Mouse (Mus musculus): ENCODE measurements around the gene Kcnd3. TPM values are rescaled to one million over a fixed set of nuclear protein-coding genes. Genes with fewer than 3 reads are reported as not detected.

Kcnd3 gene
- polyA plus RNA-seq, 1 experiment from 2014 or later = 2.4 TPM

DNA sequence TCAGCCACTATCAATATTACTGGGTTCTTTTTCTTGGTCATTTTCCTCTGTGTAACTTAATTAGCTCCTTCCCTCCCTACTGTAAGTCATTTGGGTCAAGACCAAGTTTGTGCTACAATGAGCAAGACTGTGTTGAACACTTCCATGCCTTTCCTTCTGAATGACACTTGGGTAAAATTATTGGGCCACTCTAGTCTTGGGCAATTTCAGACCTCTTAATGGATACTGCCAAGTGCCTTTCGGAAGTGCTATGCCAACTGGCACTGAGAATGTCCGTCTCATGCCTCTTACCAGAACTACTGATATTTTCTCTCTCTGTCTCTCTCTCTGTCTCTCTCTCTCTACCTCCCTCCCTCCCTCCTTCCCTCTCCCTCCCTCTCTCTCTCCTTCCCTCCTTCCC lies 173.8 kb downstream of the Kcnd3 start:
- no peak overlapping the region for H3K4me3 ChIP-seq (ENCODE audit: low read depth, low read length)
- no peak overlapping the region for H3K4me2 ChIP-seq
- H3K9me3 ChIP-seq (ENCODE audit: control insufficient read depth, low read length) = no peaks in the 10 kb centered on the region
- ATAC-seq (ENCODE audit: low FRiP score) (no peak), DNase-seq (ENCODE audit: low spot score, missing footprints) (no peak)
- H3K27ac ChIP-seq (ENCODE audit: low read depth, low read length) = no peak overlapping the region
- no peaks in the 10 kb centered on the region for H3K4me1 ChIP-seq (ENCODE audit: control insufficient read depth, insufficient read depth, low read length)
- no peaks in the 10 kb centered on the region for H3K36me3 ChIP-seq (ENCODE audit: control insufficient read depth, insufficient read depth, low read length)
- WGBS = 90% methylated on average over 2 of the region's 2 CpGs
- no peaks in the 10 kb centered on the region for H3K27me3 ChIP-seq (ENCODE audit: control insufficient read depth, insufficient read depth, low read length)
- no peak overlapping the region for H3K9ac ChIP-seq (ENCODE audit: low read length)

DNA sequence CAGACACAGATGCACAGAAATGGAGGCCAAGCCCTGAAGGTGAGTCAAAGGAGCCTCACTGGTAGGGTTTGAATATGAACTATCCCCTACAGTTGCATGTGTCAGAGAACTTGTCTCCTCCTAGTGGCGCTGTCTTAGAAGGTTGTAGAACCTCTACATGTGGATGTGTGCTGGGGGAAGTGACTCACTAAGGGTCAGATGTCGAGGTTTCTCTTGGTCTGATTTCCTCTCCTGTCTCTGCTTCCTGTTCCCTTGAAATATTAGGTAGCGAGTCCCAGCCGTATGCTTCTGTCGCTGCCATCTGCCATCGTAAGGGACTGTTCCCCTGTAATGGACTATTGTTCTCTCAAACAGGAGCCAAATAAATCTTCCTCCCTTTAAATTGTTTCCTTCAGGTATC lies 175.1 kb downstream of the Kcnd3 start:
- Histone ChIP-seq H3K4me3 (ENCODE audit: low read depth, low read length) (no peak overlapping the region), H3K4me2 (no peak overlapping the region), H3K9me3 (ENCODE audit: control insufficient read depth, low read length) (no peaks in the 10 kb centered on the region), H3K27me3 (ENCODE audit: control insufficient read depth, insufficient read depth, low read length) (no peaks in the 10 kb centered on the region), H3K36me3 (ENCODE audit: control insufficient read depth, insufficient read depth, low read length) (no peaks in the 10 kb centered on the region), H3K4me1 (ENCODE audit: control insufficient read depth, insufficient read depth, low read length) (no peaks in the 10 kb centered on the region), H3K9ac (ENCODE audit: low read length) (no peak overlapping the region), H3K27ac (ENCODE audit: low read depth, low read length) (no peak overlapping the region)
- no peak for ATAC-seq (ENCODE audit: low FRiP score)
- 79% methylated on average over 6 of the region's 6 CpGs for WGBS
- no peak for DNase-seq (ENCODE audit: low spot score, missing footprints)

DNA sequence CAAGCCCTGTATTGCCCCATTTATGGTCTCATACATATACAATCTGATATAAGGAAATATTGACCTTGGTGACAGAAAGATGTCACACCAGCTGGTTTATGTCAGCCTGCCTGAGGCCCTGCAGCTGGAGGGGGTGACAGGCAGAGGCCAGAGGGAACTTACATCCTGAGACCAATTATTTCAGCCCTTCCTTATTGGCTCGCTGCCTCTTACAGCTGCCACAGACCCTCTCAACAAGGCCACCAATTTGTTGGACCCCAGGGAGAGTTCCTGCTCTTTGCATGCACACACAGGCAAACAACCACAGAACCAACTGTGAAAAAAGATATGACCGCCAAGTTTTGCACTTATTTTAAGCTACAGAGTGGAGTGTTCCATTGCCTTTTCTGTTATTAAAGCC lies 180.2 kb downstream of the Kcnd3 start:
- no peaks in the 10 kb centered on the region for H3K36me3 ChIP-seq (ENCODE audit: control insufficient read depth, insufficient read depth, low read length)
- 84% methylated on average over 2 of the region's 2 CpGs for WGBS
- H3K9ac ChIP-seq (ENCODE audit: low read length) = no peak overlapping the region
- no peak overlapping the region; the same call in 1 of the 2 replicates for H3K27ac ChIP-seq (ENCODE audit: low read depth, low read length)
- no peak overlapping the region for H3K4me2 ChIP-seq
- H3K27me3 ChIP-seq (ENCODE audit: control insufficient read depth, insufficient read depth, low read length) = no peaks in the 10 kb centered on the region
- no peak for DNase-seq (ENCODE audit: low spot score, missing footprints)
- H3K9me3 ChIP-seq (ENCODE audit: control insufficient read depth, low read length) = no peaks in the 10 kb centered on the region
- ATAC-seq (ENCODE audit: low FRiP score) = no peak
- no peak overlapping the region for H3K4me3 ChIP-seq (ENCODE audit: low read depth, low read length)
- H3K4me1 ChIP-seq (ENCODE audit: control insufficient read depth, insufficient read depth, low read length) = no peaks in the 10 kb centered on the region

DNA sequence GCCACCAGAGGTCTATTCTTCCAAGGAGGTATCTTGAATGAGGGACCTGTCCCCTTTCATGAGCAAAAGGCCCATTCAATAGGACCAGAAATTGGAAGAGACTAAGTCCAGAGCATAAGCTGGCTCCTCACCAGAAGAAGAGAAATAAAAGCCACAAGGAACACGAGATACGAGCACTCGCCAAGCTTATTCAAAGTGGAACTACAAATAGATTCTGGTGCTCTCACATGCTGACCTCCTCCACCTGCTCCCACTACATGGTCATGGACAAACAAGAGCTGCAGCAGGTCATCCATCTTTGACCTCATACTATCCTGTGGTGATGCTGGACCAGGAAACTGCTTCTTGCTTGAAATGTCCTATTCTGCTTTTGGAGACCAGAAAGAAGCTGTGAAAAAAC lies 180.9 kb downstream of the Kcnd3 start:
- ATAC-seq (ENCODE audit: low FRiP score) = no peak
- Histone ChIP-seq H3K4me2 (no peak overlapping the region), H3K4me3 (ENCODE audit: low read depth, low read length) (no peak overlapping the region), H3K36me3 (ENCODE audit: control insufficient read depth, insufficient read depth, low read length) (no peaks in the 10 kb centered on the region), H3K27ac (ENCODE audit: low read depth, low read length) (peak overlapping the region; percentile 23; the same call in 1 of the 2 replicates), H3K9me3 (ENCODE audit: control insufficient read depth, low read length) (no peaks in the 10 kb centered on the region), H3K4me1 (ENCODE audit: control insufficient read depth, insufficient read depth, low read length) (no peaks in the 10 kb centered on the region), H3K9ac (ENCODE audit: low read length) (no peak overlapping the region), H3K27me3 (ENCODE audit: control insufficient read depth, insufficient read depth, low read length) (no peaks in the 10 kb centered on the region)
- 87% methylated on average over 3 of the region's 3 CpGs for WGBS
- DNase-seq (ENCODE audit: low spot score, missing footprints) = no peak

DNA sequence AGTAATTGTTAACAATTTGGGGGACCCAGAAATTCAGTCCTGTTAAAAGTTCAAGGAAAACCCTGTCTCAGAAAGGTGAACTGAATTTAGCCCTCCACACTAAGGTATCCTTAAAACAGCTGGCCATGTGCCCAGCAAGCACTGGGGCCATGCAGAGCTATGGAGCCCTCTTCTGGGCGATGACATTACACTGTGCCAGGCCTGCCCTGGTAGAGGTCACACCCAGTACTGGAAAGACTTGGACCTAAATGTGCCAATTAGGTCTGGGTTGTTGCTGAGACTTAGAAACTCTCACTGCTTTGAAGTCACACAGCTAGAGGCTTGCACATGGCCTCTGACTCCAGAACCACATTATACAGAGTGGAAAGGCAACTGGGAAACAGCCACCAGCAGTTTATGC lies 190.1 kb downstream of the Kcnd3 start:
- H3K27me3 ChIP-seq (ENCODE audit: control insufficient read depth, insufficient read depth, low read length) = no peaks in the 10 kb centered on the region
- H3K27ac ChIP-seq (ENCODE audit: low read depth, low read length) = no peak overlapping the region
- no peaks in the 10 kb centered on the region for H3K36me3 ChIP-seq (ENCODE audit: control insufficient read depth, insufficient read depth, low read length)
- 58% methylated on average over 1 of the region's 1 CpGs for whole genome bisulfite sequencing
- no peaks in the 10 kb centered on the region for H3K4me1 ChIP-seq (ENCODE audit: control insufficient read depth, insufficient read depth, low read length)
- DNase-seq (ENCODE audit: low spot score, missing footprints) (no peak), ATAC-seq (ENCODE audit: low FRiP score) (no peak)
- H3K9ac ChIP-seq (ENCODE audit: low read length) = no peak overlapping the region
- no peak overlapping the region for H3K4me2 ChIP-seq
- H3K9me3 ChIP-seq (ENCODE audit: control insufficient read depth, low read length) = no peaks in the 10 kb centered on the region
- no peak overlapping the region for H3K4me3 ChIP-seq (ENCODE audit: low read depth, low read length)

DNA sequence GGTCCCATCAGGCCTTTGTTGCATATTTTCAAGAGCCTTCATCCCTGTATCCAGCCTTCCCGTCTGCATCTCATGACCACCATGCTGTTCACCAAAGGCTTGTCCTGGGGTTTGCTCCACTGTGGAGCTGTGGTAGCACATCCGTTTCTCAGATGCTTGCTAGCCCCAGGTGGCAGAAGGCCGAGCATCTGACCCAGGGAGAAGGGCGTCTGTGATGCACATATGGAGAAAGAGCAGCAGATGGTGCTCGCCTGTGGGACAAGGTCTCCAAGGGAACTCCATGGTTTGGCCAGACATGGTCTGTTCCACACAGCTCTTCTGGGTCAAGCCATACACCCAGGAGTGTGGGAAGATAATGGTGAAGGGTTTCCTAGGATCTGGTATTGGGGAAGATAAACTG lies 191.4 kb downstream of the Kcnd3 start:
- ATAC-seq (ENCODE audit: low FRiP score) = no peak
- H3K4me3 ChIP-seq (ENCODE audit: low read depth, low read length) = no peak overlapping the region
- H3K27ac ChIP-seq (ENCODE audit: low read depth, low read length) = no peak overlapping the region
- no peak overlapping the region for H3K9ac ChIP-seq (ENCODE audit: low read length)
- WGBS = 81% methylated on average over 5 of the region's 5 CpGs
- DNase-seq (ENCODE audit: low spot score, missing footprints) = no peak
- H3K27me3 ChIP-seq (ENCODE audit: control insufficient read depth, insufficient read depth, low read length) = no peaks in the 10 kb centered on the region
- H3K4me1 ChIP-seq (ENCODE audit: control insufficient read depth, insufficient read depth, low read length) = no peaks in the 10 kb centered on the region
- no peaks in the 10 kb centered on the region for H3K36me3 ChIP-seq (ENCODE audit: control insufficient read depth, insufficient read depth, low read length)
- H3K9me3 ChIP-seq (ENCODE audit: control insufficient read depth, low read length) = no peaks in the 10 kb centered on the region
- no peak overlapping the region for H3K4me2 ChIP-seq

DNA sequence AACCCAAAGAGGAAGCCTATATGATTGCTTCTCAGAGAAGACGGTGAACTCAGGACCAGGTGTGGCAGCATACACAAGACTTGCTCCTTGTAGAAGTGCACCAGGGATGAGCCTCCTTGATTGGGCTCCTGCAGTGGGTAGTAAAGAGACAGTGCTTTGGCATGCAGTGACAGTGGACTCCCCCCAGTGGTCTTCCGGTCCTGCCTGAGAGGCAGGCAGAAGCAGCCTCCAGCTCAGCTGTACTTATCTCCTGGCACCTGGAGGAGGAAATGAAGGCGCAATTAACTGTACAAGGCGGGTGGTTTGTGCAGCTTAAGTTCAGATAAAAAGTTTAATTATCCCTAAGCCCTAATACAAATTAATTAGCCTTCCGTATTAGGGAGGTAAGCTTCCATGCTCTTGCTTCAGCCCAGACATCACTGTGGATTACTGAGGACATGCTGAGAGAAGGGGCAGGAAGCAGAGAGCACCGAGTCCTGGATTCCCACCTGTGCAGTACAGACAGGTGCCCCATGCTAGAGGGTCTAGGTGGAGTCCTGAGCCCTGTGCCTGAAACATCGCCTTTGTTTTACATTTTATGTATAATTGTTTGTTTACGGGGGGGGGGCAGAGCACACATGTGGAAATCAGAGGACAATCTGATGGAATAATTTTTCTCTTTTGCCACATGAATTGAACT lies 196.9 kb downstream of the Kcnd3 start:
- Histone ChIP-seq H3K4me2 (no peak overlapping the region), H3K9ac (ENCODE audit: low read length) (no peak overlapping the region), H3K27me3 (ENCODE audit: control insufficient read depth, insufficient read depth, low read length) (no peaks in the 10 kb centered on the region), H3K27ac (ENCODE audit: low read depth, low read length) (no peak overlapping the region), H3K4me3 (ENCODE audit: low read depth, low read length) (no peak overlapping the region), H3K4me1 (ENCODE audit: control insufficient read depth, insufficient read depth, low read length) (no peaks in the 10 kb centered on the region), H3K9me3 (ENCODE audit: control insufficient read depth, low read length) (no peaks in the 10 kb centered on the region), H3K36me3 (ENCODE audit: control insufficient read depth, insufficient read depth, low read length) (no peaks in the 10 kb centered on the region)
- ATAC-seq (ENCODE audit: low FRiP score) = 0 out of 2 replicates have a peak, but pooled peaks have one; percentile 14
- DNase-seq (ENCODE audit: low spot score, missing footprints) = no peak
- WGBS = 74% methylated on average over 8 of the region's 8 CpGs

DNA sequence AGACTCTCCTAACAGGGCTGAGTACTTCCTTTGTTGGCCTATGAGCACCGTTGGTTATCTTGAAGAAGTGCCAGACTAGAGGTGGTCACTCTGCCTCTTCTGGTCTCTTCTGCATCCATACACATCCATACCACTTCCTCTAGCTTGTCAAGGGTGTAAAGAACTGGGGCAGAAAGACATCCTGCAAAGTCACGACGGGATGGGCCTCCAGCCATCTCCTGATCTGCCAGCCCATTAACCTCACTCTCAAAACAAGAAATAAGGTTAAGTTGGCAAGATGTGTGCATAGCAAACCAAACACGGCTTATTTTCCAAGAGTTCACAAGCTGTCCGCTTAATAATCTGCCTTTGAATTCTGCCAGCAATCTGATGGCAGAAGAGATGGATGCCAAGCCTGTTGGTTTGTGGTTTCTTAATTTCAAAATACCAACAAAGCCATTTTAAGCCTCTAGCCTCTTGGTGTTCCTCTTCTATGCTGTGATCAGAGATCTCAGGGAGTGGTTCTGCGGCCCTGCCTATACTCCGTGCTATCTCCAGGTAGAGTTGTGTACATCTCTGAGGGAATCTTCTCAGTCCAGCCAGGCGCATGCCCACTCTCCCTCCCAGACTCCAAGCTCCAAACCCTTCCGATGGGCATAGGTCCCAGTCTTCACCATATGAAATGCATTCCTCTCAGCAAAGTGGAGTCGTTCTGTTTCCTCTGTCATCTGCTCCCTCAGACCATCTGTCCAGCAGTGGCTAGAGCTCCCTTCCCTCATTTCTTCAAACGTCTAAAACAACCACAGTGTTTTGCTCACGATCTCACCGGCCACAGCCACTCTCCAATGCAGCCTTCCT lies 201.6 kb downstream of the Kcnd3 start:
- Histone ChIP-seq H3K9me3 (ENCODE audit: control insufficient read depth, low read length) (no peaks in the 10 kb centered on the region), H3K27ac (ENCODE audit: low read depth, low read length) (no peak overlapping the region), H3K36me3 (ENCODE audit: control insufficient read depth, insufficient read depth, low read length) (no peaks in the 10 kb centered on the region), H3K4me2 (no peak overlapping the region), H3K9ac (ENCODE audit: low read length) (no peak overlapping the region), H3K27me3 (ENCODE audit: control insufficient read depth, insufficient read depth, low read length) (no peaks in the 10 kb centered on the region), H3K4me1 (ENCODE audit: control insufficient read depth, insufficient read depth, low read length) (no peaks in the 10 kb centered on the region), H3K4me3 (ENCODE audit: low read depth, low read length) (no peak overlapping the region)
- WGBS = 86% methylated on average over 13 of the region's 13 CpGs
- ATAC-seq (ENCODE audit: low FRiP score) = no peak
- DNase-seq (ENCODE audit: low spot score, missing footprints) = no peak

DNA sequence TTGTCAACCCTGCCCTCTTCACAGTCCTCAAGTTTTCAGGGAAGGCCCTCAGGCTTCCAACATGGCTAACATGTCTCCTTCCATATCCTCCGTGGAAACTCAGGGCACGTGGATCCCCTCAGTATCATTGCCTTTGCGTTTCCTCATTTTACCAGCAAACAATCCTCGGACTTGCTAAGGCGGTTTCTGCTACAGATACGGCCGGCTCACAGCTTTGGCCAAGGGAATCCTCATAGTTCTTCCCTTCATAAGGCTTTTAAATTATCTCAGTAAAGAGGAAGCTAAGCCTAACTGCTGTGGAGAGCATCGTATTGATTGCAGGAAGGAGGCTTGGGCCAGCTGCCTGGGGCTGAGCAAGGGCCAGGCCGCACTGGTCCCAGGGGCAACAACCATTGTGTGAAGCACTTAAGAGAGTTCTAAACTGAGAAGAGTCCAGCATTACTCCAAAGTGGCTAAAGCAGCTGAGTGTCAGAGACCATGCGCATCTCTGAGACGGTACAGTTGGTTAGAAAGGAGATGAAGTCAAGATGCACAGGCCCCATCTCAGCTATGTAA lies 203.0 kb downstream of the Kcnd3 start:
- Histone ChIP-seq H3K27me3 (ENCODE audit: control insufficient read depth, insufficient read depth, low read length) (no peaks in the 10 kb centered on the region), H3K4me3 (ENCODE audit: low read depth, low read length) (no peak overlapping the region), H3K36me3 (ENCODE audit: control insufficient read depth, insufficient read depth, low read length) (no peaks in the 10 kb centered on the region), H3K9me3 (ENCODE audit: control insufficient read depth, low read length) (no peaks in the 10 kb centered on the region), H3K4me1 (ENCODE audit: control insufficient read depth, insufficient read depth, low read length) (no peaks in the 10 kb centered on the region), H3K27ac (ENCODE audit: low read depth, low read length) (no peak overlapping the region), H3K9ac (ENCODE audit: low read length) (no peak overlapping the region), H3K4me2 (no peak overlapping the region)
- DNase-seq (ENCODE audit: low spot score, missing footprints) (no peak), ATAC-seq (ENCODE audit: low FRiP score) (no peak)
- 91% methylated on average over 11 of the region's 11 CpGs for WGBS
